Mouse (Mus musculus) heart, adult 2 months (tissue): ENCODE data around the gene Podxl2.

Experiments used
- CTCF ChIP-seq: fragments of 200-600 bp; IDR thresholded peaks from 2 replicates; pipeline ENCODE4 v1.8.1; 2022; ENCODE audit warnings: antibody characterized with exemption, mild to moderate bottlenecking, moderate library complexity
- EP300 ChIP-seq: fragments of 200-500 bp; IDR thresholded peaks from 2 replicates; pipeline ENCODE4 v1.6.1; 2011; ENCODE audit warnings: low read depth, low read length, control low read depth; ENCODE audit not compliant: insufficient read depth
- POLR2A ChIP-seq: fragments of 200-500 bp; IDR thresholded peaks from 2 replicates; pipeline ENCODE4 v1.6.1; 2011; ENCODE audit warnings: mild to moderate bottlenecking, low read depth, low read length, control low read depth; ENCODE audit not compliant: insufficient read depth

- no peak for TF ChIP-seq CTCF
- TF ChIP-seq POLR2A: no peak
- TF ChIP-seq EP300: no peak
These were observed 40.0 kb upstream of the Podxl2 start for GRCm38 (mm10) chr6:88914799-88915198.
